Mouse (Mus musculus): ENCODE measurements around the gene Ankrd50. TPM values are rescaled to one million over a fixed set of nuclear protein-coding genes. Genes with fewer than 3 reads are reported as not detected.

Gene Ankrd50
- 27.6 and 29.3 TPM in 2 replicates for polyA plus RNA-seq (2014; fragmentation: Nextera tagmentation; extraction: Ambion mirVana)

- WGBS = under 1% methylated on average over 71 of the region's 81 CpGs
- peak; percentile 97 for DNase-seq (ENCODE audit: low spot score)
These were observed at the start of gene Ankrd50 for GRCm38 (mm10) chr3:38484191-38485106. Gene Ankrd50 (minus strand): TSS chr3:38484844.

GRCm38 (mm10) chr3:38534245-38534644 lies 49.6 kb upstream of the Ankrd50 start:
- Histone ChIP-seq H3K27me3 (ENCODE audit: control insufficient read depth, insufficient read depth, low read length) (no peaks in the 10 kb centered on the region), H3K9me3 (ENCODE audit: control insufficient read depth, low read length) (no peaks in the 10 kb centered on the region), H3K4me2 (replicated peaks) (no peak overlapping the region), H3K27ac (no peak overlapping the region), H3K36me3 (replicated peaks; ENCODE audit: control insufficient read depth, insufficient read depth) (no peaks in the 10 kb centered on the region), H3K4me3 (replicated peaks; ENCODE audit: low read length) (no peak overlapping the region), H3K4me1 (replicated peaks; ENCODE audit: control insufficient read depth, insufficient read depth, low read length) (no peaks in the 10 kb centered on the region), H3K9ac (no peak overlapping the region)
- no peak for DNase-seq (ENCODE audit: low spot score)
- ATAC-seq (ENCODE audit: low FRiP score) = no peak
- 77% methylated on average over 6 of the region's 6 CpGs for WGBS

More at GRCm38 (mm10) chr3:38484191-38485106, at the start of gene Ankrd50:
- Histone ChIP-seq H3K36me3 (replicated peaks; ENCODE audit: control insufficient read depth, insufficient read depth) (no peaks in the 10 kb centered on the region; the same call in 1 of the 2 replicates), H3K4me3 (replicated peaks; ENCODE audit: low read length) (peak within 1 kb of the TSS; percentile 93), H3K4me2 (replicated peaks) (peak within 1 kb of the TSS; percentile 83), H3K9me3 (ENCODE audit: control insufficient read depth, low read length) (no peaks in the 10 kb centered on the region), H3K4me1 (replicated peaks; ENCODE audit: control insufficient read depth, insufficient read depth, low read length) (peaks cover 35% of the 10 kb centered on the region), H3K9ac (peak within 1 kb of the TSS; percentile 95), H3K27ac (peak within 1 kb of the TSS; percentile 94), H3K27me3 (ENCODE audit: control insufficient read depth, insufficient read depth, low read length) (no peaks in the 10 kb centered on the region)
- peak; percentile 98 for ATAC-seq (ENCODE audit: low FRiP score)

- no peak for ATAC-seq (ENCODE audit: low FRiP score)
- Histone ChIP-seq H3K9me3 (ENCODE audit: control insufficient read depth, low read length) (no peaks in the 10 kb centered on the region), H3K36me3 (replicated peaks; ENCODE audit: control insufficient read depth, insufficient read depth) (no peaks in the 10 kb centered on the region), H3K9ac (no peak overlapping the region), H3K4me2 (replicated peaks) (no peak overlapping the region), H3K27me3 (ENCODE audit: control insufficient read depth, insufficient read depth, low read length) (no peaks in the 10 kb centered on the region), H3K27ac (no peak overlapping the region), H3K4me3 (replicated peaks; ENCODE audit: low read length) (no peak overlapping the region), H3K4me1 (replicated peaks; ENCODE audit: control insufficient read depth, insufficient read depth, low read length) (peaks cover 4% of the 10 kb centered on the region; the same call in 1 of the 2 replicates)
- no peak for DNase-seq (ENCODE audit: low spot score)
- 81% methylated on average over 2 of the region's 2 CpGs for WGBS
These were observed 35.8 kb upstream of the Ankrd50 start for GRCm38 (mm10) chr3:38520426-38520825.

GRCm38 (mm10) chr3:38519971-38520370 lies 35.3 kb upstream of the Ankrd50 start:
- Histone ChIP-seq H3K4me1 (replicated peaks; ENCODE audit: control insufficient read depth, insufficient read depth, low read length) (peaks cover 4% of the 10 kb centered on the region; the same call in 1 of the 2 replicates), H3K36me3 (replicated peaks; ENCODE audit: control insufficient read depth, insufficient read depth) (no peaks in the 10 kb centered on the region), H3K9ac (no peak overlapping the region), H3K27ac (no peak overlapping the region), H3K4me3 (replicated peaks; ENCODE audit: low read length) (no peak overlapping the region), H3K9me3 (ENCODE audit: control insufficient read depth, low read length) (no peaks in the 10 kb centered on the region), H3K27me3 (ENCODE audit: control insufficient read depth, insufficient read depth, low read length) (no peaks in the 10 kb centered on the region), H3K4me2 (replicated peaks) (no peak overlapping the region)
- no peak for DNase-seq (ENCODE audit: low spot score)
- ATAC-seq (ENCODE audit: low FRiP score) = no peak
- 77% methylated on average over 3 of the region's 3 CpGs for WGBS

GRCm38 (mm10) chr3:38503606-38504005 lies 19.0 kb upstream of the Ankrd50 start:
- 71% methylated on average over 4 of the region's 4 CpGs for WGBS
- no peaks in the 10 kb centered on the region for H3K36me3 ChIP-seq (replicated peaks; ENCODE audit: control insufficient read depth, insufficient read depth)

GRCm38 (mm10) chr3:38502156-38502555 lies 17.5 kb upstream of the Ankrd50 start:
- H3K9me3 ChIP-seq (ENCODE audit: control insufficient read depth, low read length) = no peaks in the 10 kb centered on the region
- H3K27me3 ChIP-seq (ENCODE audit: control insufficient read depth, insufficient read depth, low read length) = no peaks in the 10 kb centered on the region
- ATAC-seq (ENCODE audit: low FRiP score) = peak; percentile 17; the same call in 1 of the 2 replicates
- 31% methylated on average over 5 of the region's 5 CpGs for WGBS
- H3K27ac ChIP-seq = no peak overlapping the region
- no peak overlapping the region for H3K4me3 ChIP-seq (replicated peaks; ENCODE audit: low read length)
- no peak for DNase-seq (ENCODE audit: low spot score)
- no peaks in the 10 kb centered on the region; the same call in 1 of the 2 replicates for H3K4me1 ChIP-seq (replicated peaks; ENCODE audit: control insufficient read depth, insufficient read depth, low read length)
- no peak overlapping the region for H3K4me2 ChIP-seq (replicated peaks)
- H3K9ac ChIP-seq = no peak overlapping the region
- H3K36me3 ChIP-seq (replicated peaks; ENCODE audit: control insufficient read depth, insufficient read depth) = no peaks in the 10 kb centered on the region

More at GRCm38 (mm10) chr3:38503606-38504005, 19.0 kb upstream of the Ankrd50 start:
- H3K4me2 ChIP-seq (replicated peaks) = no peak overlapping the region
- DNase-seq (ENCODE audit: low spot score) (no peak), ATAC-seq (ENCODE audit: low FRiP score) (no peak)
- H3K27me3 ChIP-seq (ENCODE audit: control insufficient read depth, insufficient read depth, low read length) = no peaks in the 10 kb centered on the region
- H3K27ac ChIP-seq = no peak overlapping the region
- no peaks in the 10 kb centered on the region for H3K9me3 ChIP-seq (ENCODE audit: control insufficient read depth, low read length)
- no peak overlapping the region for H3K4me3 ChIP-seq (replicated peaks; ENCODE audit: low read length)
- H3K9ac ChIP-seq = no peak overlapping the region
- H3K4me1 ChIP-seq (replicated peaks; ENCODE audit: control insufficient read depth, insufficient read depth, low read length) = no peaks in the 10 kb centered on the region; the same call in 1 of the 2 replicates

GRCm38 (mm10) chr3:38501739-38502138 lies 17.1 kb upstream of the Ankrd50 start:
- DNase-seq (ENCODE audit: low spot score) = no peak
- no peak overlapping the region for H3K27ac ChIP-seq
- ATAC-seq (ENCODE audit: low FRiP score) = peak; percentile 17; the same call in 1 of the 2 replicates

GRCm38 (mm10) chr3:38501316-38501715 lies 16.7 kb upstream of the Ankrd50 start:
- H3K27ac ChIP-seq = no peak overlapping the region
- WGBS = 53% methylated on average over 5 of the region's 5 CpGs
- H3K27me3 ChIP-seq (ENCODE audit: control insufficient read depth, insufficient read depth, low read length) = no peaks in the 10 kb centered on the region
- H3K36me3 ChIP-seq (replicated peaks; ENCODE audit: control insufficient read depth, insufficient read depth) = no peaks in the 10 kb centered on the region
- no peak for ATAC-seq (ENCODE audit: low FRiP score)
- no peak overlapping the region for H3K9ac ChIP-seq
- H3K4me1 ChIP-seq (replicated peaks; ENCODE audit: control insufficient read depth, insufficient read depth, low read length) = no peaks in the 10 kb centered on the region; the same call in 1 of the 2 replicates
- H3K4me2 ChIP-seq (replicated peaks) = no peak overlapping the region
- H3K9me3 ChIP-seq (ENCODE audit: control insufficient read depth, low read length) = no peaks in the 10 kb centered on the region
- no peak overlapping the region for H3K4me3 ChIP-seq (replicated peaks; ENCODE audit: low read length)
- DNase-seq (ENCODE audit: low spot score) = no peak

More at GRCm38 (mm10) chr3:38501739-38502138, 17.1 kb upstream of the Ankrd50 start:
- H3K4me2 ChIP-seq (replicated peaks) = no peak overlapping the region
- no peaks in the 10 kb centered on the region for H3K9me3 ChIP-seq (ENCODE audit: control insufficient read depth, low read length)
- H3K27me3 ChIP-seq (ENCODE audit: control insufficient read depth, insufficient read depth, low read length) = no peaks in the 10 kb centered on the region
- no peak overlapping the region for H3K4me3 ChIP-seq (replicated peaks; ENCODE audit: low read length)
- no peaks in the 10 kb centered on the region for H3K36me3 ChIP-seq (replicated peaks; ENCODE audit: control insufficient read depth, insufficient read depth)
- 83% methylated on average over 2 of the region's 2 CpGs for WGBS
- no peaks in the 10 kb centered on the region; the same call in 1 of the 2 replicates for H3K4me1 ChIP-seq (replicated peaks; ENCODE audit: control insufficient read depth, insufficient read depth, low read length)
- H3K9ac ChIP-seq = no peak overlapping the region

GRCm38 (mm10) chr3:38498561-38498960 lies 13.9 kb upstream of the Ankrd50 start:
- H3K36me3 ChIP-seq (replicated peaks; ENCODE audit: control insufficient read depth, insufficient read depth) = no peaks in the 10 kb centered on the region
- H3K9ac ChIP-seq = no peak overlapping the region
- no peak overlapping the region for H3K4me2 ChIP-seq (replicated peaks)
- no peaks in the 10 kb centered on the region; the same call in 1 of the 2 replicates for H3K4me1 ChIP-seq (replicated peaks; ENCODE audit: control insufficient read depth, insufficient read depth, low read length)
- H3K27ac ChIP-seq = no peak overlapping the region
- no peak overlapping the region for H3K4me3 ChIP-seq (replicated peaks; ENCODE audit: low read length)
- no peaks in the 10 kb centered on the region for H3K9me3 ChIP-seq (ENCODE audit: control insufficient read depth, low read length)
- ATAC-seq (ENCODE audit: low FRiP score) (no peak), DNase-seq (ENCODE audit: low spot score) (no peak)
- WGBS = 92% methylated on average over 3 of the region's 3 CpGs
- H3K27me3 ChIP-seq (ENCODE audit: control insufficient read depth, insufficient read depth, low read length) = no peaks in the 10 kb centered on the region
